Mouse (Mus musculus) liver, adult 2 months (tissue): ENCODE measurements around the gene Marcks.

Source experiments
- CTCF ChIP-seq: fragments of 200-500 bp; IDR thresholded peaks from 2 replicates; pipeline ENCODE4 v1.5.1; 2011; ENCODE audit warnings: low read depth, low read length, control low read depth
- POLR2A ChIP-seq: fragments of 200-500 bp; IDR thresholded peaks from 2 replicates; pipeline ENCODE4 v1.6.1; 2011; ENCODE audit warnings: low read length, control low read depth; ENCODE audit not compliant: insufficient read depth; ENCODE audit errors: extremely low read depth

- TF ChIP-seq POLR2A (no peak), CTCF (no peak)
Measured at GRCm38 (mm10) chr10:37151539-37152271, 13.0 kb upstream of the Marcks start.
